Mouse (Mus musculus): ENCODE data around the gene Tfpt.

GRCm38 (mm10) chr7:3614021-3614420 is 15.7 kb downstream of the Tfpt start:
- TF ChIP-seq POLR2A (IDR thresholded peaks at IDR 0.05; ENCODE audit: borderline replicate concordance, low read depth, low read length) (no peak), CTCF (IDR thresholded peaks at IDR 0.05; ENCODE audit: low read depth, low read length) (no peak)
